Mouse (Mus musculus) frontal cortex, adult 2 months (tissue): ENCODE measurements around the gene Gm9936. TPM values are rescaled to one million over a fixed set of nuclear protein-coding genes. Genes with fewer than 3 reads are reported as not detected.
A peak's percentile ranks its signal among the peaks of the same experiment; 100 is the strongest.
"Not testable (repeated sequence)": the region's sequence is repeated elsewhere in the genome, so short reads cannot be mapped to it uniquely, and the experiment has no call there.

Experiments
- DNase-seq, 2 experiments: peaks; one replicate each; pipeline ENCODE4 v3.0.0; 2022; ENCODE audit warnings: low spot score in 1 of 2; ENCODE audit errors: extremely low spot score in 1 of 2
- polyA plus RNA-seq: library from polyadenylated mRNA; depleted of rRNA; stranded (reverse); fragments of >200 nt; gene quantifications from 2 replicates; pipeline ENCODE4 v1.2.3, GENCODE M21; 2012; rRNA removed

The Gm9936 gene
- 0.25 and 0.40 TPM in 2 replicates for polyA plus RNA-seq

DNA sequence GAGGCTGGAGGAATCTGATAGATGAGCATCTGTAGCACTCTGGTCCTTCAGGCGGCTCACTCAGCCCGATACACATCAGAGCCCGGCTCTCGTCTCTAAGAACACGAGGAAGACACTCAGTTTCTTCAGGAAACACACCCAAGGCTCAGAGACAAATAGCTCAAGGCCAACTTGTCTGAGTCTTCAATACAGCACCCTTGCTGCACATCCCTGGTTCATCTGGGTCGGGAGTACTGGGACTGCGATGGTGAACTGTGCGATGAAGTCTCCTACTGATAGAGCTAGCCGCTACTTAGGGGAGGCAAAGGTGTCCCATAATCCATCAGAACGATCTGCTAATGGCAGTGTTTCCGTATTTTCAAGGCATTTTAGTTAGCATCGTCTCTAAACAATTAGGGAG is at the start of gene Gm9936:
TSS of gene Gm9936 (minus strand) at position 101 of the 400 bp plus-strand sequence.
- no peak for DNase-seq

DNA sequence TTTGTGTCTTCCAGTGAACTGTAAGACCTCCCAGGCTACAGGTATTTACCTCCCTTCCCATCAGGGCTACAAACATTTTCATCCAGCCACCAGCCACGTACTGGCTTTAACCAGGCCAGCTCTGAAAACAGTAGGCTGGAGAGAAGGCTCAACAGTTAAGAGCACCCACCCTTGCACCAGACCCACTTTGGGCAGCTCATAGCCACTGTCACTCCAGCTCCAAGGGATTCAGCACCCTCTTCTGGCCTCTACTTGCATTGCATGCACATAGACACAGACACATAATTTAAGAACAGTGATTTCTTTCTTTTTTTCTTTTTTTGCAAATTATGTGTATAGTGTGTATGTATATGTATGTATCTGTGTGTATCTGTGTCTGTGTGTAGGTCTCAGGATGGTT is 43.9 kb upstream of the Gm9936 start:
- DNase-seq, result peak in 1 of 2 experiments; percentile 25

DNA sequence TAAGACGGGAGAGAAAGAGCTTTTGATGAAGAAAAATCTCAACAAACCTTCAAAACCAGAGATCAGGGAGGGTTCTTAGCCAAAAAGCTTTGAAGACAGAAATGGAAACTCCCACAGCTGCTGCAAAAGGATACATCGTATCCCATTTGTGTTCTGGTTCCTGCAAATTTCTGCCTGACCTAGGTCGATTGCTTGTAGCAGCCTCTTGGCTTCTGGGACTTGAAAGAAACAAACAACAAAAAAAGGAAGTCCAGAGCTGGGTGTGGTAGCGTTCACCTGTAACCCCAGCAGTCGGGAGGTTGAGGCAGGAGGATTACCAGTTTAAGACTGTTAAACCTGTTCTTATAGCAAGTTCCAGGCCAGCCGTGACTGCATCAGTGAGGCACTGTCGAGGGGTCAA is 40.4 kb upstream of the Gm9936 start:
- DNase-seq, result no peak

DNA sequence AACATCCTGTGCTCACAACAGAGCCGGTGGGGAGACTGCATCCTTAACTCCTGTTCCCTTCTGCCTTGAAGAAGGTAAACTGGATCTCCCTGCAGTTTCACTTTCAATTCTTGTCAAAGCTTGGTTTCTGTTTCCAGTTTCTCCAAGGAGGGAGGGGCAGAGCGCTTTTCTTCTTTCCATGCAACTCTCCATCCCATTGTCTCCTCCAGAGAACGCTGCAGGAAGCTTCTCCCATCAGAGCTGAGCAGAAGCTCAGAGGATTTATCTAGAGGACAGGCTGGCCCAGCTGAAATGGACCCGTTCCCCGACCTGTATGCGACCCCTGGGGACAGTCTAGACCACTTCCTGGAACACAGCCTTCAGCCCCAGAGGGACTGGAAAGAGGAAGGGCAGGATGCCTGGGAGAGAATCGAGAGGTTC is 38.9 kb upstream of the Gm9936 start:
- DNase-seq, result no peak

DNA sequence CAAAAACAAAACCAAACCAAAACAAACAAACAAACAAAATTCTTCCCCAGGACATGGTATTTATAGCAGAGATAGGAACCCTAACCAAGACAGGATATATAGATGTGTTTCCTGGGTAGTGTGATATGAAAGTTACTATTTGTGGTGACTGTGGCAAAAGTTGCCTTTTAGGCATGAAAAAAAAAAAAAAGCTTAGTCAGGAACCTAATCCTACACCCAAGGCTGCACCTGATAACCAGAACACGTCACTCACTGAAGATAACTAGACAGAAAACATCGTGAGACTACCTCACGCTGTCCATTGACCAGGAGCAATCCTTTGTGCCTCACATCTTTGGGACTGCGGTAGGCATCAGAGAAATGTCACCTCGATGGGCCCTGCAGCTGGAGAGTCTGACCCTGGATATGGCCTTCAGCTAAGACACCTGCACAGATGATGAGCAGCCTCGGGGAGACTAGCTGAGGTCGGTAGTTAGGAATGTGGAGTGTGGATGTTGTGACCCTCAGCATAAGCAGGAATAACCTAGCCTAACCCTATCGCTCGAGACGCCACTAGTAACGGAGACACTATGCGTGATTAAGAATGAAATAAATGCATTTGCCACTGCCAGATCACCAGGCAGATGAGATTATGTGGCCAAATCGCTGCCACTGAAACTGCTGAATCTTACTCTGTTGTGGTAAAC is 38.3 kb upstream of the Gm9936 start, which contains the start of gene Oasl2:
TSS of gene Oasl2 (plus strand) at position 249 of the 686 bp plus-strand sequence.
- no peak for DNase-seq

DNA sequence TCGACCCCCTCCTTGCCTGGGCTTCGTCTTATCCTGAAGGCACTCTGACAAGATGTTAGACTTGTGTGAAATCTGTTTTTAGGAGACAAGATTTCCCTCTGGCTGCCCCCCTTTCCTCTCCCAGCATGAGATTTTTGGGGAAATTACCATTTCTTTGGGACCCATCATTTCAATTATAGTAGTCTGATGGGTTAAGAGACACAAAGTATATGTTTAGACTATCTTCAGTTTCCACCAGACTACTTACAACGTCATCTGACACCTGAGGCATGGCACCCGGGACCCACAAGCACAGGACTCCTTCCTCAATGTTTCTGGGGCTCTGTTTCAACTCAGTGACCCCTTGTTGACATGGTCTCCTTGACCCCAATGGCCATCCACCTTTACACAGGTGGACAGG is 37.1 kb upstream of the Gm9936 start:
- DNase-seq, result no peak

DNA sequence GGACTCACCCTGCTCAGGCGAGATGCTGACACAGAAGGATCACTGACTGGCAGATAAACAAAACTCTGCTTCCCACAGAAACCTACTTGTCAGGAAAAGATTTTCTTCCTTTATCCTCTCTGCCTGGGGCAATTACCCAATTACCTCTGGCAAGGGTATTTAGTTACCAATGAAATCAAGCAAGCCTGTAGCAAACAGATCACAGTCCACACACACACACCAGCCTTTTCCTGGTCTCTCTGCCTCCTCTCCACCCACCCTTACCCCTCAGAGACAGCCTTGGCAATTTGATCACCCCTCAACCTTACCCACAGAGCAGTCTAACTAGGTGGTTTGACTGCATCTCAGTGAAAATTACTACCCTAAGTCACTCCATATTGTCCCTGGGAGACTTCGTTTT is 30.5 kb upstream of the Gm9936 start:
- no peak for DNase-seq

DNA sequence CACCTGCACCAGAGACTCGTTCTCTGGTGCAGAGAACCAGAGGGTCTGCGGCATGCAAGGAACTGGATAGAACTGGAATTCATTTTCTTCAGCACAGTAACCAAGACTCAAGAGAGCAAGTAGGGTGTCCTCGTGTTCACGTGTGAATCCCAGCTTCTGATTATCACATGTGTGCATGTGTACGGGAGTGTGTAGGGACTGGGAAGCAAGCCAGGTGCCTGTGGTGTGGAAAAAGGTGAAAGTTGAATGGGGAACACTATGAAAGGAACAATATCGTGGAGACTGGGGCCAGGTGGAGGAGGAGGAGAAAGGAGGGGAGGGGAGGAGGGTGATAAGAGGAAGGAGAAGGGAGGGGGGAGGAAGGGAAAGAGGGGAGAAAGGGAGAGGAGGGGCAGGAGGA is 28.3 kb upstream of the Gm9936 start:
- DNase-seq, result no peak

DNA sequence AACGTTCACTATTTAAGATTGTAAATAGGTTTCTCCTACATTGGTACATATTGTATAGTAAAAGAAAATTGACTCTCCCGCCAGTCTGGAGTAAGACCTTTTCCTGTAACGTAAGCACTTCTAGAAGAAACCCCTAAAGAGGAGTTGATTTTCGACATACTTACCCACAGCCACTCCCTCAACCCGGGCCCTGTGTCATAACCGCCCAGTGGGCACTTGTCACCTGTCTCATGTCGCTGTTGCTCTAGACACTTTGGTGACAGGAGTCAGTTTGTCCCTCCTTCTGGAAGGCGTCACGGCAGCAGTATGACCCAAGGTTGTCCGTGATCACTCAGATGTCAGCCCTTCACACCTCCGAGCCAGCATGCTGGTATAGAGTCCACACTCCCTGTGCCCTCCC is 24.5 kb upstream of the Gm9936 start:
- no peak for DNase-seq

DNA sequence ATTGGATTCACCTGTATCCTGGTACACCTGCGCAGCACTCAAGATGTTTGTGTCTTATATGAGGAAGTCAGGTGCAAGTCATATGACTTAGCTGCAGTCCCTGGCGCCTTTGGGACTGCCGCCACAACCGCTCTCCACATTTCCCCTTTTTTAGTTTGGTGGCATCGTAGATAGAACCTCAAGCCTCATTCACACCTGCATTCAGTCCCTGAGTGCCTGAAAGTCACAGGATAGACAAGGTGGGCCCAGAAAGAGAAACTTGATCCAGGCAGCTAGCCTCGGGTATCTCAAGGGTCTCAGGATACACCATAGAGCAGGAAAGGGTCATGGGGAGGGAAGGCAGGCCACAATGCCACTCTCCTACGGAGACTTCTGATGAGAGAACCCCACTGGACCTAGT is 23.8 kb upstream of the Gm9936 start:
- not testable (repeated sequence) for DNase-seq

DNA sequence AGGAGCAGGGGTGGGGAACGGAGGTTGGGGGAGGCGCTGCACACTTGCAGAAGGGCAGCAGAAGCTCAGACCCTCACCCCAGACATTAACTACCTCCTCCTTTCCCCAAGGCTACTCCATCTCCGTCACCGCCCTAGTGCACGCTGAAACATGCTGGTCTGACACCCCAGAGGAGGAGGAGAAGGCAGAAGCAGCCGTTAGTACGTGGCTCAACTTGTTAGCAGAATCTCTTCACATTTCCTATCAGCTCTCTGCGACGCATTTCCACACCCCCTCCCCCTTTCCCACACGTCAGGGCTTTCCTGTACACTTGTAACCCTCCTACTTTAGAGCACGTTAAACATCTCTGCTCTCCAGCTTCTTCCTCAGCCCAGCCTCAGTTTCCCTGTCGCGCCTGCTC is 20.9 kb upstream of the Gm9936 start:
- no peak for DNase-seq

DNA sequence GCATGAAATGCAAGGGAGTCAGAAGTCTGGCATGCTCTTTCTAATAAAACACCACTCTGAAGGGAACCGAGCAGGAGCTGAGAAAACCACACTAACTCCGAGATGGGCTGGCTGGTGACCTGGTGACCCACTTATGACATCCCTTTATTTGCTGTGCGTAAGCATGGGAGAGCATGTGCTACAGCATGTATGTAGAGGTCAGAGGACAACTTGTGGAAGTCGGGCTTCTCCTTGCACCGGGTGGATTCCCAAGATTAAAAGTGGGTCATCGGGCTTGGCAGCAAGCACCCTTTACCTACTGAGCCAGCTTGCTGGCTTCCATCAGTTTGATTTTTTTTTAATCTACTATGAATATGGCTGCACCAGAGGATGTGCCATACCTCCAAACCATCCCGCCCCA is 19.0 kb upstream of the Gm9936 start:
- DNase-seq, result no peak

DNA sequence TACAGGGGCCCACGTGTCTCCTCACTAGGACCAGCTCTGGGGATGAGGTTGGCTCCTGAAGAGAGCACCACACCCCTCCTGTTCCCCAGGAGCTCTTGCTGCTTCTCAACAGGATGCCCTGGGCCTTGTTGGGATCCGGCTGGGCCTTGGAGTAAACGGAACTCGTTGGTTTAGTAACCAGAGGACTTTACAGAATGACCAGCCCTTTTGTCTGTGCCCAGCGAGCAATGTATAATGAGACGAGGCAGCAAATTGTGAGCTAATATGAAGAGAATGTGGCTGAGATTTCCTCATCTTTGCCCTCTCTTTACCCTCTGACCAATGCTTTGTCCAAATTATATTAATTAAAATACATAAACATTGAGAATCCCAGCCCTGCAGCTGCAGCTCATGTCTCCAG is 17.8 kb upstream of the Gm9936 start:
- DNase-seq, result no peak

DNA sequence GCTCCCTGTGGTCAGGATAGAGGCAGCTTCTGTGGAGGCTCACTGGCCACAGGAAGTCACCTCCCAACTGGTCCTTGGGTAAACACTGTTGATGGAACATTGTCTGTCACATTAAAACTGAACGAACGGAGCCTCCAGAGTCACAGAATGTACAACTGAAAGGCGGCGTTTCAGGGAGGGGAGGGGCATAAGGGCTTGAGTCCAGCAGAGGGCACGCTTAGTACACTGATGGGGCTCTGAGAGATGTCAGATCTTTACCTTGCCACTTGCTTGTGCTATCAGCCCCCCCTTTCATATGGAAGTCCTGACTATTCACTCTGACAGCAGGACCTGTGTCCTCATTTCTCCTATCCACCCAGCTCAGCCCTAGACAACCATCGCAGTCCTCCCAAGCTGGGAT is 17.4 kb upstream of the Gm9936 start:
- DNase-seq, result no peak

DNA sequence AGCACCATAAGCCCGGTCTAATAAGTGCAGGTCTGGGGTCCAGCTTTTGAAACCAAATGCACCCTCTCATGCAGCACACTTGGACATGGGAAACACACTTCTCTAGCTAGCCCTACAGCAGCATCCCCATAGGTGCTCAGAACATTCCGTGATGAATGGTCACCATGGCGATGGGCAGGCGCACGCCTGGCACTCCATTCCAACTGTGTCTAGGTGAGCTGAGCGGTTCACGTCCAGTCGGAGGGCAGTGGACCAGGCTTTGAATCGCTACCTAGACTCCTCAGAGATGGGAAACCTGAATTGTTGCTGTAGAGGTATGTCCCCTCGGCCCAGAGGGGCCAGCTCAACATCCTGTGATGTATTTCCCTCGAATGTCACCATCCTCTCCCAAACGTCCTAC is 6.8 kb upstream of the Gm9936 start:
- no peak for DNase-seq

DNA sequence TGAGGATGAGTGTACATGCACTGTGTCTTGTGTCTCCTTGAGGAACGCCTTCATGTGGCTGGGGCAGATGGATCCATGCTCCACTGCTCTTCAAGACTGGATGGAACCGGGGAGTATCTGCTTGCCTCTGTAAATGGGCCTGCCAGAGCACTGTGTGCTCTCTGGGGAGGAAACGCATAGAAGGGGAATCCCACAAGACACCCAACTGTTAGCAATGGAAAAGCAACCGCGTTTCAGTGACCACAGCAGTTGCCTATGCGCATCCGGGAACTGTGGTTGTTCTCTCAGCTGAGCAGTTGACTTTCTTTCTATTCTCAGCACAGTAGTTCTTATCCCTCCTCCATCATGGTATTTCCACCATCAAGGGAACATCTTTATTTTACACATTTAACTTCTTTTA is 6.3 kb upstream of the Gm9936 start:
- DNase-seq, result no peak

DNA sequence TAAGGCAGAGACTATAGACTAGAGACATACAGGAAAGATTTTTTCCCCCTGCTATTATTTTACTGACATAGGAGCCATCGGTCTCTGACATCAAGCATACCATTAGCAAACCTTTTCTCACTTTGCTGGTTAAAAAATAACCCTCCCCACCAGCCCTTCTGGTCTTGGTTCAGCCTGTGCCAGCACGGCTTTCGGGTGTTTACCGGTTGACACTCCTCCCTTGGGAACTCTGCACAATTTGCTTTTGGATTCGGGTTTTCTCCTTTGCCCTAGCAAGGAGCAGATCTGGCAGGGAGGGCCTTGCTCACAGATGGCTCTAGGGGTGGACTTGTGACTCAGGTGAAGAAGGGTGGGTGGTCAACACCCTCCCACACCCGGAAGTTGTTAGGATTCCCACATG is 3.2 kb upstream of the Gm9936 start:
- no peak for DNase-seq

DNA sequence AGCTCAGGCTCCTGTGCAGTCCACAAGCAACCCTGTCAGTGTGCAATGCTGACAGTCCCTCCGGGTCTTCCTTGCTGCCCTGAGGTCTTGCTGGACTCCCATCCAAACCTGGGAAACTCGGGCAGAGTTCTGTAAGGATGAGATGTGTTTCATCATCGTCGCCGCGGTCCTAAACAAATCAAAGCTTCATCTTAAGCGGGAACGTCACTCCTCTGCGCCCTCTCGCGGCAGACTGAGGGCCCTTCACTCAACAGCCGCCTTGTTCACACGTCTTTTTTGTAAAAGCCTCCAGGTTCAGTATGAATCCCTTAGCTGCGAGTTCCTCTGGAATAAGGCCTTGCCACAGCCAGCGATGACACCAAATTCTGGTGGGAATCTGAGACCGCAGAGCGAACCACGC is 771 bp upstream of the Gm9936 start:
- DNase-seq, result peak; percentile 8 to 81

DNA sequence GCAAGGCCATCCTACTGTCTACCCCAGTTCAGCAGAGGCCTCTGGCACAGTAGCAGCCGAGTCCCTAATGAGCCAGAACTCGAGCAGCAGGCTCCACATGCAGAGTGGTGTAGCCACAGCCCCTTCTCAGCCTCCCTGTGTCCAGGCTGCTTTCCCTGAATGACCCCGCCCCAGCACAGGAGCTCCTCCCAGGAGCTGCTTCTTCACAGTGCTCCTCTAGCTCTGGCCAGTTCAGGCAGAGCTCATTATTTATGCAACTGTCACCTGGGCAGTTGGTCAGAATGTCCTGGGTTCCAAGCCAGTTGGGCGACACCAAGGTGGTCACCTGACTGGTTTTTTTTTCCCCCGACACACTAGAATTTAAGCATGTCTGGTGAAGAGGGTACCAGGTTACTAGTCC is 5.1 kb downstream of the Gm9936 start, which contains the start of gene 4930519G04Rik:
TSS of gene 4930519G04Rik (plus strand) at position 301 of the 400 bp plus-strand sequence.
- DNase-seq, result not testable (repeated sequence)

DNA sequence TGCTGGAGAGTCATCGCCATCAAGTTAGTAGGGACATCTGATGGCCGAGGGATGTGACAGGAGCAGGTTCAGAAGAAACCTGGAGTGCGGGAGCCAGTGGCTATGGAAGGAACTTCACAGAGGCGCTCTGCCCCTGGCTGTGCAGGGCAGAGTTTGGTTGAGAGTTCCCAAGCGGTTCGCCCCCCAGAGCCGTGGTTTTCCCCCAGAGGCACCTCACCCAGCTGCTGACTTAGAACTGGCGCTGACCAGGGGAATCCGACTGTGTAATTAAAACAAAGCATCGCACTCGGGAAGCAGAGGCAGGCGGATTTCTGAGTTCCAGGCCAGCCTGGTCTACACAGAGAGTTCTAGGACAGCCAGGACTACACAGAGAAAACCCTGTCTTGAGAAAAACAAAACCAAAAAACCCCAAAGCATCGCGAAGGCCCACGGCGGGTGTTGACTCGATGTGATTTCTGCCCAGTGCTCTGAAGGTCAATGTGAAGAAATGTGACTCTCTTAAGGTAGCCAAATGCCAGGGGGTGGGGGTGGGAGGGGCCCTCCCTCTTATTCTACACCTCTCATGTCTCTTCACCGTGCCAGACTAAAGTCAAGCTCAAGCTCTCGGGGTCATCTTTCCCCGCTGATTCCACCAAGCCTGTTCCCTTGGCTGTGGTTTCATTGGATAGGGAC is 6.8 kb downstream of the Gm9936 start:
- no peak for DNase-seq

DNA sequence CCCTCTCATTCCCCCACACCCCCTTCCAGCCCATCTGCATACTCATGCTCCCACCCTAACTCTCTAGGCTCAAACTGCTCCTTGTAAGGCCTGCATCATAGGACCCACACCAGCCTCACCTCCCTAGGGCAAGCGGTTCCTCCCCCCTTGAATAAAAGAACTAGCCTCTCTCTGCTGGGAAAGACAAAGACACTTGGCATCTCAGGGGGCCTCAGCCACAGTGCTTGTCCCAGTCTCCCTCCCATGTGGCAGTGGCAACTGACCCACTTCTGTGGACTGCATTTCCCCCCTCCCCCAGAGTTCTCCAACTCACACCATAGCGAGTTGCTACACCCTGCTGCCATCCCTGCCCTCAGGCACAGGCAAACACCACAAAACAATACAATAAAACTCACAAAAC is 14.1 kb downstream of the Gm9936 start:
- DNase-seq, result not testable (repeated sequence)

DNA sequence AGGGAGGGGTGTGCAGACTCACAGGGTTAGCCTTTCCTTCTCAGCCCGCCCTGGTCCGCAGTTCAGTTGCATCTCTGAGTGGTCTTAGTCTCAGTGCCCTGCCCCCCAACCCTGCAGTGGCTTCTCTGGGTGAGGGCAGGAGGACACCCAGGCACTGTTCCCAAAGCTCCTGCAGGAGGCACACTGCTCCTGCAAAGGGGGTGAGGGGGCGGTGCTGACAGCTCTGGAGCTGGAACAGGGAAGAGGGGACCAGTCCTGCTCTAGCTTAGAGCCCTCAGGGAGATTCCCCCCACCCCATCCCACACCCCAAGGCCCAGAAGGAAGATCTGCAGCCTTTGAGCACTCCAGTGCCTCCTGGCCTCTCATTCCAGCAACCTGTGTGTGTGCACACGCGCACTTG is 15.8 kb downstream of the Gm9936 start:
- DNase-seq, result no peak
